Comparison of ENCODE assay signal across 7 mouse cellular contexts in the genomic region with DNA sequence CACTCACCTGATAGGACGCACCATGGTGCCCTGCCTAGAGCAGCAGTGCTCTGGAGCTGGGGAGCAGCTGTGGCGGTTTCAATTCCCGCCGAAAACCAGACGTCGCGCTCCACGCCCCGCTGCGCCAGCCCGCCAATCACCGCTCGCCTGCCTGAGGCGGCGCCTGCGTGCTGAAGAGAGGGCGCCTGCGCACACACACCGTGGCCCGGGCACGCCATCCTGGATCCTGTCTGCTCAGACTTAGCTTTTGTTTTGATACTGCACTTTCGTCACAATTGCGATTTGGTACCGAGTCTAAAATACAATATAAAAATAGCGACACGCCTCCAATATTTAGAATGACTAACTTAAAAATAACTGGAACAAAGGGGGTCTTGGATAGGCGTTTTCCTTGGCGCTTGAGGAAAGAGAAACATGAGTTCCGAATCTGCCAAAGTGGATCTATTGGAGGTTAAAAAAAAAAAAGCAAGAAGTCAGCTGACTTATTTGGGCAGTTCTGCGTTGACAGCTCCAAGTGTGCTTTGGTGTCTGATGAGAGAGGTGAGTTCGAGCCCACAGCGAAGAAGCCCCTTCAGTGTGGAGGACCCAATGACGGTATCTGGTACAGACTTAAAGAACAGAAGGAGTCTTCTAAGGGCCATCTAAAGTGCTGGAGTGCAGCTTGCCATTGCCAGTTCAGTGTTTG. TPM values are rescaled to one million over a fixed set of nuclear protein-coding genes. Genes with fewer than 3 reads are reported as not detected.
DNase-seq lines count a peak whose midpoint lies in the region; ATAC-seq lines count a peak whose summit lies in the region.

A gene (minus strand): TSS at position 101 of the 685 bp plus-strand sequence.
A gene (plus strand): TSS at position 476 of the 685 bp plus-strand sequence.

- H3K27ac ChIP-seq in embryonic facial prominence, embryonic 12.5 days, result 0 out of 2 replicates have a peak within 1 kb of the TSS, but pooled peaks have one; percentile 18
- H3K27ac ChIP-seq in limb, embryonic 11.5 days (replicated peaks; ENCODE audit: low read depth, low read length), result no peak within 1 kb of the TSS
- peak within 1 kb of the TSS; percentile 52; the same call in 1 of the 2 replicates for H3K27ac ChIP-seq in midbrain, embryonic 14.5 days (replicated peaks; ENCODE audit: low read depth, low read length)

- DNase-seq in adrenal gland, postnatal 25 days, result peak; percentile 95
- DNase-seq in heart, adult 11 months, result peak; percentile 100
- peak; percentile 95 for DNase-seq in kidney, adult 18-20 months
- peak; percentile 93 for DNase-seq in limb, embryonic 11.5 days (ENCODE audit: low spot score)
- peak; percentile 98 for DNase-seq in midbrain, embryonic 14.5 days
- peak; percentile 88 to 90 for DNase-seq in spleen, adult 18-20 months

- WGBS in embryonic facial prominence, embryonic 12.5 days, result under 1% methylated on average over 33 of the region's 33 CpGs
- under 1% methylated on average over 33 of the region's 33 CpGs for WGBS in limb, embryonic 11.5 days
- WGBS in midbrain, embryonic 14.5 days, result under 1% methylated on average over 33 of the region's 33 CpGs

- H3K27me3 ChIP-seq in embryonic facial prominence, embryonic 12.5 days, result no peaks in the 10 kb centered on the region
- no peaks in the 10 kb centered on the region for H3K27me3 ChIP-seq in limb, embryonic 11.5 days (ENCODE audit: control insufficient read depth, insufficient read depth, low read length)
- H3K27me3 ChIP-seq in midbrain, embryonic 14.5 days (ENCODE audit: control insufficient read depth, insufficient read depth, low read length), result no peaks in the 10 kb centered on the region

- H3K36me3 ChIP-seq in embryonic facial prominence, embryonic 12.5 days, result peaks cover 3% of the 10 kb centered on the region; the same call in 1 of the 2 replicates
- no peaks in the 10 kb centered on the region; the same call in 1 of the 2 replicates for H3K36me3 ChIP-seq in limb, embryonic 11.5 days (ENCODE audit: control insufficient read depth, insufficient read depth, low read length)
- H3K36me3 ChIP-seq in midbrain, embryonic 14.5 days (ENCODE audit: control insufficient read depth, insufficient read depth, low read length), result peaks cover 24% of the 10 kb centered on the region

- peak within 1 kb of the TSS; percentile 90 for H3K4me2 ChIP-seq in embryonic facial prominence, embryonic 12.5 days (replicated peaks)
- H3K4me2 ChIP-seq in limb, embryonic 11.5 days (ENCODE audit: low read depth, severe bottlenecking), result peak within 1 kb of the TSS; percentile 90
- H3K4me2 ChIP-seq in midbrain, embryonic 14.5 days (ENCODE audit: low read length), result peak within 1 kb of the TSS; percentile 95

- H3K9ac ChIP-seq in embryonic facial prominence, embryonic 12.5 days, result peak within 1 kb of the TSS; percentile 69
- H3K9ac ChIP-seq in limb, embryonic 11.5 days (ENCODE audit: low read length), result peak within 1 kb of the TSS; percentile 76
- H3K9ac ChIP-seq in midbrain, embryonic 14.5 days (replicated peaks; ENCODE audit: low read length), result peak within 1 kb of the TSS; percentile 60

- peaks cover 27% of the 10 kb centered on the region for H3K4me1 ChIP-seq in embryonic facial prominence, embryonic 12.5 days
- peaks cover 3% of the 10 kb centered on the region; the same call in 1 of the 2 replicates for H3K4me1 ChIP-seq in limb, embryonic 11.5 days (ENCODE audit: control insufficient read depth, insufficient read depth, low read length)
- peaks cover 15% of the 10 kb centered on the region for H3K4me1 ChIP-seq in midbrain, embryonic 14.5 days (ENCODE audit: control insufficient read depth, insufficient read depth, low read length)

- H3K9me3 ChIP-seq in embryonic facial prominence, embryonic 12.5 days, result no peaks in the 10 kb centered on the region
- H3K9me3 ChIP-seq in limb, embryonic 11.5 days (ENCODE audit: control insufficient read depth, low read length), result no peaks in the 10 kb centered on the region
- no peaks in the 10 kb centered on the region for H3K9me3 ChIP-seq in midbrain, embryonic 14.5 days (ENCODE audit: control insufficient read depth, low read length)

- peak; percentile 97 for ATAC-seq in embryonic facial prominence, embryonic 12.5 days (ENCODE audit: insufficient number of reproducible peaks, insufficient read depth, low FRiP score, low TSS enrichment)
- peak; percentile 94 for ATAC-seq in limb, embryonic 11.5 days (ENCODE audit: insufficient number of reproducible peaks, low FRiP score, low TSS enrichment, low read depth)
- peak; percentile 97 for ATAC-seq in midbrain, embryonic 14.5 days (ENCODE audit: low FRiP score, low TSS enrichment)

- peak within 1 kb of the TSS; percentile 75 for H3K4me3 ChIP-seq in embryonic facial prominence, embryonic 12.5 days
- peak within 1 kb of the TSS; percentile 74 for H3K4me3 ChIP-seq in limb, embryonic 11.5 days (ENCODE audit: low read depth, low read length)
- peak within 1 kb of the TSS; percentile 67 for H3K4me3 ChIP-seq in midbrain, embryonic 14.5 days (replicated peaks; ENCODE audit: low read depth, low read length)

RNA-seq across cellular contexts. Expression of the first gene that starts in this region (rescaled TPM):
- 3.7 and 5.9 TPM in 2 replicates for total RNA-seq in adrenal gland, postnatal 25 days (2021)
- 58.0 and 66.0 TPM in 2 replicates for polyA plus RNA-seq in embryonic facial prominence, embryonic 12.5 days (2016; fragmentation: Nextera tagmentation; extraction: Ambion mirVana)
- 90.7 and 92.9 TPM in 2 replicates for polyA plus RNA-seq in limb, embryonic 11.5 days (2014; fragmentation: Nextera tagmentation; extraction: Ambion mirVana)
- 13.2 and 14.8 TPM in 2 replicates for polyA plus RNA-seq in midbrain, embryonic 14.5 days (2014; fragmentation: Nextera tagmentation; extraction: Ambion mirVana)

RNA-seq across cellular contexts. Expression of the second gene that starts in this region (rescaled TPM):
- 24.7 and 25.1 TPM in 2 replicates for total RNA-seq in adrenal gland, postnatal 25 days (2021)
- polyA plus RNA-seq in embryonic facial prominence, embryonic 12.5 days (2016; fragmentation: Nextera tagmentation; extraction: Ambion mirVana), result 15.5 and 16.0 TPM in 2 replicates
- polyA plus RNA-seq in limb, embryonic 11.5 days (2014; fragmentation: Nextera tagmentation; extraction: Ambion mirVana), result 17.0 and 17.2 TPM in 2 replicates
- 28.6 and 34.8 TPM in 2 replicates for polyA plus RNA-seq in midbrain, embryonic 14.5 days (2014; fragmentation: Nextera tagmentation; extraction: Ambion mirVana)
